Mouse (Mus musculus): ENCODE data around the gene Rcc1l.
A peak's percentile ranks its signal among the peaks of the same experiment; 100 is the strongest.

The Rcc1l gene

GRCm38 (mm10) chr5:134176169-134176881 is at the start of gene Rcc1l:
Gene Rcc1l (minus strand): TSS chr5:134176774.
- DNase-seq = peak; percentile 86 to 87

- no peak for DNase-seq
These were observed 48.7 kb upstream of the Rcc1l start for GRCm38 (mm10) chr5:134225110-134225901.

- no peak for DNase-seq
These were observed 45.2 kb upstream of the Rcc1l start for GRCm38 (mm10) chr5:134221708-134222150.

GRCm38 (mm10) chr5:134221278-134221677 is 44.7 kb upstream of the Rcc1l start:
- DNase-seq = no peak

GRCm38 (mm10) chr5:134217900-134218299 is 41.3 kb upstream of the Rcc1l start:
- DNase-seq = no peak

- DNase-seq = no peak
These were observed 37.6 kb upstream of the Rcc1l start for GRCm38 (mm10) chr5:134214021-134214806.

GRCm38 (mm10) chr5:134209931-134210554 is 33.5 kb upstream of the Rcc1l start:
- DNase-seq = peak; percentile 53 to 64

- DNase-seq = no peak
These were observed 30.1 kb upstream of the Rcc1l start for GRCm38 (mm10) chr5:134206721-134207120.

GRCm38 (mm10) chr5:134193664-134194063 is 17.1 kb upstream of the Rcc1l start:
- no peak for DNase-seq

GRCm38 (mm10) chr5:134188571-134188970 is 12.0 kb upstream of the Rcc1l start:
- DNase-seq = no peak

- DNase-seq = peak in 1 of 2 experiments; percentile 62
These were observed 10.6 kb upstream of the Rcc1l start for GRCm38 (mm10) chr5:134186961-134187731.

GRCm38 (mm10) chr5:134186059-134186458 is 9.5 kb upstream of the Rcc1l start:
- DNase-seq = no peak

- DNase-seq = peak; percentile 98 to 99
These were observed 7.6 kb upstream of the Rcc1l start, which contains the start of gene Gtf2ird2 for GRCm38 (mm10) chr5:134183880-134184808. Gene Gtf2ird2 (plus strand): TSS chr5:134184019.

- DNase-seq = no peak
These were observed 6.6 kb upstream of the Rcc1l start for GRCm38 (mm10) chr5:134183162-134183561.

GRCm38 (mm10) chr5:134182735-134183134 is 6.2 kb upstream of the Rcc1l start:
- DNase-seq = peak; percentile 35 to 52

GRCm38 (mm10) chr5:134182172-134182571 is 5.6 kb upstream of the Rcc1l start:
- DNase-seq = no peak

GRCm38 (mm10) chr5:134179871-134180270 is 3.3 kb upstream of the Rcc1l start:
- peak; percentile 63 to 89 for DNase-seq

- DNase-seq = no peak
These were observed 2.0 kb upstream of the Rcc1l start for GRCm38 (mm10) chr5:134178536-134178935.

- DNase-seq = no peak
These were observed 878 bp downstream of the Rcc1l start for GRCm38 (mm10) chr5:134175696-134176095.

- DNase-seq = no peak
These were observed 3.4 kb downstream of the Rcc1l start for GRCm38 (mm10) chr5:134173206-134173605.

GRCm38 (mm10) chr5:134170167-134170566 is 6.4 kb downstream of the Rcc1l start:
- DNase-seq = no peak

All from kidney, adult 8-10 months (tissue).